Mouse (Mus musculus): ENCODE measurements around the gene Wwp2. TPM values are rescaled to one million over a fixed set of nuclear protein-coding genes. Genes with fewer than 3 reads are reported as not detected.

Gene Wwp2
- polyA plus RNA-seq, 1 experiment from 2014 or later, result 39.8 TPM

- H3K27me3 ChIP-seq (ENCODE audit: control insufficient read depth, insufficient read depth, low read length), result no peaks in the 10 kb centered on the region
- no peak for ATAC-seq (ENCODE audit: insufficient number of reproducible peaks, insufficient read depth, low FRiP score, low read depth)
- no peak overlapping the region for H3K9ac ChIP-seq (replicated peaks; ENCODE audit: low read depth, low read length)
- no peak overlapping the region for H3K27ac ChIP-seq (ENCODE audit: low read length)
- no peak overlapping the region for H3K4me3 ChIP-seq (ENCODE audit: low read depth, low read length)
- no peaks in the 10 kb centered on the region for H3K4me1 ChIP-seq (ENCODE audit: control insufficient read depth, insufficient read depth, low read length)
- H3K36me3 ChIP-seq (ENCODE audit: control insufficient read depth, insufficient read depth, low read length), result peaks cover 11% of the 10 kb centered on the region; the same call in 1 of the 2 replicates
- no peak overlapping the region for H3K4me2 ChIP-seq (replicated peaks; ENCODE audit: low read depth, low read length)
- H3K9me3 ChIP-seq (ENCODE audit: control insufficient read depth, low read depth, low read length), result no peaks in the 10 kb centered on the region
- WGBS, result 94% methylated on average over 11 of the region's 11 CpGs
These were observed 17.2 kb downstream of the Wwp2 start for GRCm38 (mm10) chr8:107453386-107453785.

DNA sequence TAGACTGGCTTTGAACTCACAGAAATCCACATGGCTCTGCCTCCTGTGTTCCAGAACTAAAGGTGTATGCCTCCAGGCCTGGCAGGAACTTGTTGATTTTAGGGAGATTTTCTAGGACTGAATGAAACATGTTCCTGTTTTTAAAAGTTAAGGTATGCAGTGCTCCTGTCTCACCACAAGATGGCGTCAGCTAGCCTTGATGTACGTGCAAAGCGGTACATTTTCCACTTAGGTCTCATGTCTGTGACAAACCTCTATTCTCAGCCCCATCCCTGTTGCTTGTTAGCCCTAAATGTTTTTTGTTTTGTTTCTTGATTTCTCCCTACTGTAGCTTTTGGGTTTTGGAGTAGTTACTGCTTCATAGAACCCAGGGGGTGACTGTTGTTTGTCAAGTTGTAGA is 19.1 kb downstream of the Wwp2 start:
- ATAC-seq (ENCODE audit: insufficient number of reproducible peaks, insufficient read depth, low FRiP score, low read depth), result no peak
- H3K36me3 ChIP-seq (ENCODE audit: control insufficient read depth, insufficient read depth, low read length), result peaks cover 11% of the 10 kb centered on the region; the same call in 1 of the 2 replicates
- H3K4me1 ChIP-seq (ENCODE audit: control insufficient read depth, insufficient read depth, low read length), result no peaks in the 10 kb centered on the region
- H3K9ac ChIP-seq (replicated peaks; ENCODE audit: low read depth, low read length), result no peak overlapping the region
- no peaks in the 10 kb centered on the region for H3K9me3 ChIP-seq (ENCODE audit: control insufficient read depth, low read depth, low read length)
- 17% methylated on average over 3 of the region's 3 CpGs for WGBS
- no peak overlapping the region for H3K4me3 ChIP-seq (ENCODE audit: low read depth, low read length)
- no peaks in the 10 kb centered on the region for H3K27me3 ChIP-seq (ENCODE audit: control insufficient read depth, insufficient read depth, low read length)
- H3K27ac ChIP-seq (ENCODE audit: low read length), result no peak overlapping the region
- H3K4me2 ChIP-seq (replicated peaks; ENCODE audit: low read depth, low read length), result no peak overlapping the region

DNA sequence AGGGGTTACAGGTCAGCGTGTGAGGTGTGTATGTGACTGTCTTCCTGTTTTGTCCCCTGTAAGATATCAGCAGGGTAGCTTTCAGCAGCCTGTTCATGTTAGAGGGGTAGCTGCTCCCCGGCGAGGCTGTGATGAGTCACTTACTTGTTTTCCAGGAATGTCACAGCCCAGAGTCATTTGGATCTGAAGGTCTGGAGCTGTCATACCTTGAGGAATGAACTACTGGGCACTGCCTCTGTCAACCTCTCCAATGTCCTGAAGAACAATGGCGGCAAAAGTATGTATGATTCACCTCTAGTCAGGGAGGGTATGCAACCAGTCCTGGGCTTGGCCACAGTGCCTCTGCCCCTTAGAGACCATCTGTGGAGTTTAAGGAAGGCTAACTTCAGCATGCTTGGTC is 21.6 kb downstream of the Wwp2 start:
- no peak for ATAC-seq (ENCODE audit: insufficient number of reproducible peaks, insufficient read depth, low FRiP score, low read depth)
- Histone ChIP-seq H3K4me3 (ENCODE audit: low read depth, low read length) (no peak overlapping the region), H3K27me3 (ENCODE audit: control insufficient read depth, insufficient read depth, low read length) (no peaks in the 10 kb centered on the region), H3K27ac (ENCODE audit: low read length) (no peak overlapping the region), H3K9ac (replicated peaks; ENCODE audit: low read depth, low read length) (no peak overlapping the region), H3K9me3 (ENCODE audit: control insufficient read depth, low read depth, low read length) (no peaks in the 10 kb centered on the region), H3K4me2 (replicated peaks; ENCODE audit: low read depth, low read length) (no peak overlapping the region), H3K4me1 (ENCODE audit: control insufficient read depth, insufficient read depth, low read length) (no peaks in the 10 kb centered on the region), H3K36me3 (ENCODE audit: control insufficient read depth, insufficient read depth, low read length) (peaks cover 11% of the 10 kb centered on the region; the same call in 1 of the 2 replicates)
- WGBS, result 78% methylated on average over 4 of the region's 4 CpGs

GRCm38 (mm10) chr8:107458281-107458680 is 22.1 kb downstream of the Wwp2 start:
- H3K4me2 ChIP-seq (replicated peaks; ENCODE audit: low read depth, low read length), result no peak overlapping the region
- no peak overlapping the region for H3K9ac ChIP-seq (replicated peaks; ENCODE audit: low read depth, low read length)
- no peak overlapping the region for H3K4me3 ChIP-seq (ENCODE audit: low read depth, low read length)
- ATAC-seq (ENCODE audit: insufficient number of reproducible peaks, insufficient read depth, low FRiP score, low read depth), result no peak
- no peak overlapping the region for H3K27ac ChIP-seq (ENCODE audit: low read length)
- H3K9me3 ChIP-seq (ENCODE audit: control insufficient read depth, low read depth, low read length), result no peaks in the 10 kb centered on the region
- H3K36me3 ChIP-seq (ENCODE audit: control insufficient read depth, insufficient read depth, low read length), result peaks cover 11% of the 10 kb centered on the region; the same call in 1 of the 2 replicates
- 89% methylated on average over 6 of the region's 6 CpGs for WGBS
- H3K4me1 ChIP-seq (ENCODE audit: control insufficient read depth, insufficient read depth, low read length), result no peaks in the 10 kb centered on the region
- H3K27me3 ChIP-seq (ENCODE audit: control insufficient read depth, insufficient read depth, low read length), result no peaks in the 10 kb centered on the region

DNA sequence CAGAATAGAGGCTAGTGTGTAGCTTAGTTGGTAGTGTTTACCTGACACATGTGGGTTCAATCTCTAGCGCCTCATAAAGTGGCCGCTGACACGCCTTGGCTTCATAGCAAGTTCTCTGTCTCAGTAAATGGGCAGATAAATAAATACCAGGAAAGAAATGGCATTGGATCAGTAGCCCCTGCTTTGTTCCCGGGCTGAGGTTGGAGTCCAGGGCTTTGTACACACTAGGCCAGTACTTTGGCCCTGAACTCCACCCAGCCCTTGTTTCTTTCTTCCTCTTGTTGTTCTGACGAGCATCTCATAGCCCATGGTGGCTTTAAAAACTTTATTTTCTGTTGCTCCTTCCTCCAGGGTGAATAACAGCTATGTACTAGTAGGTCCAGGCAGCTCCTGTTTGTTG is 26.3 kb downstream of the Wwp2 start:
- no peak for ATAC-seq (ENCODE audit: insufficient number of reproducible peaks, insufficient read depth, low FRiP score, low read depth)
- H3K36me3 ChIP-seq (ENCODE audit: control insufficient read depth, insufficient read depth, low read length), result peaks cover 5% of the 10 kb centered on the region; the same call in 1 of the 2 replicates
- no peaks in the 10 kb centered on the region for H3K27me3 ChIP-seq (ENCODE audit: control insufficient read depth, insufficient read depth, low read length)
- no peaks in the 10 kb centered on the region for H3K4me1 ChIP-seq (ENCODE audit: control insufficient read depth, insufficient read depth, low read length)
- H3K4me2 ChIP-seq (replicated peaks; ENCODE audit: low read depth, low read length), result no peak overlapping the region
- H3K4me3 ChIP-seq (ENCODE audit: low read depth, low read length), result no peak overlapping the region
- WGBS, result 87% methylated on average over 5 of the region's 5 CpGs
- no peak overlapping the region for H3K9ac ChIP-seq (replicated peaks; ENCODE audit: low read depth, low read length)
- no peak overlapping the region for H3K27ac ChIP-seq (ENCODE audit: low read length)
- no peaks in the 10 kb centered on the region for H3K9me3 ChIP-seq (ENCODE audit: control insufficient read depth, low read depth, low read length)

DNA sequence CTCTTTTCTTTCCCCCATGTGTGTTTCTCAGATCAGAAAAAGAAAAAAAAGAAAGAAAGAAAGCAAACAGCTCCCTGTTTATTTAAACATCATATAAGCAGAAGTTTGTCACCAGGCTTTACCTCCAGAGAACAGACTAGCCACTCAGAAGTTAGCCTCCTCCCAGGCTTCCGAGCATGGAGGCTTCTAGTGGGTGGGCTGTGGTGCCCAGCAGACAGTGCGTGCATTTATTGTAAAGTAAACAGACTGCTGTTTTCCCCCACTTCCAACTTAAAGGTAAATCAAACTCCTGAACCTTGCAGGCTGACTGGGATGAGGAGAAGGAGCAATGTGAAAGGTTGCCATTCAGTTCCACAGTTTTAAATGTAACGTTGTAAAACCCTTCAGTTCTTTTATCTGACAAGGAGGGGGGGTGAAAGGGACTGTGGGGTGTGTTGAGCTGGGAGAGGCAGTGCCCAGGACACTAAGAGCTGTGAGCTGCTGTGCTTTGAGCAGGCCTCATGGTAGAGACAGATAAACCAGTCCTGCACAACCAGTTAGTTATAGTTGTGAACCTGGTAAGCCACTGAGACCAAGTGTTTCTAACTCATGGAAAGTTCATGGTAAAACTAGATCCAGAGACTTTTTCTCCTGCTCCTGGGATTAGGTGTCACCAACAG is 29.3 kb downstream of the Wwp2 start:
- no peak for ATAC-seq (ENCODE audit: insufficient number of reproducible peaks, insufficient read depth, low FRiP score, low read depth)
- H3K9me3 ChIP-seq (ENCODE audit: control insufficient read depth, low read depth, low read length), result no peaks in the 10 kb centered on the region
- no peaks in the 10 kb centered on the region for H3K27me3 ChIP-seq (ENCODE audit: control insufficient read depth, insufficient read depth, low read length)
- no peak overlapping the region for H3K9ac ChIP-seq (replicated peaks; ENCODE audit: low read depth, low read length)
- 0 out of 2 replicates have a peak overlapping the region, but pooled peaks have one; percentile 27 for H3K27ac ChIP-seq (ENCODE audit: low read length)
- WGBS, result 24% methylated on average over 3 of the region's 3 CpGs
- peaks cover 9% of the 10 kb centered on the region; the same call in 1 of the 2 replicates for H3K4me1 ChIP-seq (ENCODE audit: control insufficient read depth, insufficient read depth, low read length)
- H3K36me3 ChIP-seq (ENCODE audit: control insufficient read depth, insufficient read depth, low read length), result no peaks in the 10 kb centered on the region
- H3K4me2 ChIP-seq (replicated peaks; ENCODE audit: low read depth, low read length), result no peak overlapping the region
- no peak overlapping the region for H3K4me3 ChIP-seq (ENCODE audit: low read depth, low read length)

DNA sequence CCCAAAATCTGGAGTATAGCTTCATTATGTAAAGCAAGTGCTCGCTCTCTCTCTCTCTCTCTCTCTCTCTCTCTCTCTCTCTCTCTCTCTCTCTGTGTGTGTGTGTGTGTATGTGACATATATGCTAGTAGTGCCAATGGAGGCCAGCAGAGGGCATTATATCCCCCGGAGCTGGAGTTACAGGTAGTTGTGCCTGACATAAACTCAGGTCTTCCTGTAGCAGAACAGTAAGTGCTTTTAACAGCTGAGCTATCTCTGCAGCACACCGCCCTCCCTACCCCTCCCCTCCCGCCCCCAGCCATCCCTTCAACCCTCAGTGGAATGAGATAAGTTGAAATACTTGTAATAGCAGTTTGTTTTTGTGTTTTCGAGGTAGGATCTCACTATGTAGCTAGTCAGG is 30.5 kb downstream of the Wwp2 start:
- H3K4me2 ChIP-seq (replicated peaks; ENCODE audit: low read depth, low read length), result no peak overlapping the region
- H3K27me3 ChIP-seq (ENCODE audit: control insufficient read depth, insufficient read depth, low read length), result no peaks in the 10 kb centered on the region
- no peaks in the 10 kb centered on the region for H3K9me3 ChIP-seq (ENCODE audit: control insufficient read depth, low read depth, low read length)
- 90% methylated on average over 5 of the region's 5 CpGs for WGBS
- ATAC-seq (ENCODE audit: insufficient number of reproducible peaks, insufficient read depth, low FRiP score, low read depth), result no peak
- peaks cover 9% of the 10 kb centered on the region; the same call in 1 of the 2 replicates for H3K4me1 ChIP-seq (ENCODE audit: control insufficient read depth, insufficient read depth, low read length)
- no peak overlapping the region for H3K4me3 ChIP-seq (ENCODE audit: low read depth, low read length)
- H3K36me3 ChIP-seq (ENCODE audit: control insufficient read depth, insufficient read depth, low read length), result no peaks in the 10 kb centered on the region
- no peak overlapping the region for H3K27ac ChIP-seq (ENCODE audit: low read length)
- H3K9ac ChIP-seq (replicated peaks; ENCODE audit: low read depth, low read length), result no peak overlapping the region

DNA sequence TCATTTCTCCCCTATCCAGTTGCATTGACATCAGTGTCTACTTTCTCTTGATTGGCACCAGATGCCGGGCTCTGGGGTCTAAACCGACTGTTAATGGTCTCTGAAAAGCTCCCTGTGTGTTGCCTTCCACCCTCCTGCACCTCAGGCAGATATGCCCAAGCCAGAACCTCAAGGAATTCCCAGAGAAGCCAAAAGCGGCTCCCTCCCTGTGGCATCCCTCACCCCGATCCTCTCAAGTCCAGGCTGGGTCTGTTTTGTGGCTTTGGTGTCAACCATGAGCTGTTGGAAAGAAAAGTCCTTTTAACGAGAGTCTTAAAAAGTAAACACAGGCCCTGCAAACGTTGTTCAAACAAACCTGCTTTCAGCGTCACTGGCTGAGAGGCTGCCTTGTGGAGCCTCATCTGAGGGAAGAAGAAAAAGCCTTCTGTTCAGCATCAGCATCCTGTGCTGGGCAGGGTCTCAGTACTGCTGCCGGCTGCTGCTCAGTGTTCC is 32.7 kb downstream of the Wwp2 start:
- H3K4me2 ChIP-seq (replicated peaks; ENCODE audit: low read depth, low read length), result no peak overlapping the region
- peaks cover 9% of the 10 kb centered on the region; the same call in 1 of the 2 replicates for H3K4me1 ChIP-seq (ENCODE audit: control insufficient read depth, insufficient read depth, low read length)
- no peaks in the 10 kb centered on the region for H3K27me3 ChIP-seq (ENCODE audit: control insufficient read depth, insufficient read depth, low read length)
- no peaks in the 10 kb centered on the region for H3K9me3 ChIP-seq (ENCODE audit: control insufficient read depth, low read depth, low read length)
- peak overlapping the region; percentile 56 for H3K27ac ChIP-seq (ENCODE audit: low read length)
- 24% methylated on average over 8 of the region's 8 CpGs for WGBS
- no peak overlapping the region for H3K9ac ChIP-seq (replicated peaks; ENCODE audit: low read depth, low read length)
- H3K4me3 ChIP-seq (ENCODE audit: low read depth, low read length), result no peak overlapping the region
- peak; percentile 43; the same call in 1 of the 2 replicates for ATAC-seq (ENCODE audit: insufficient number of reproducible peaks, insufficient read depth, low FRiP score, low read depth)
- no peaks in the 10 kb centered on the region for H3K36me3 ChIP-seq (ENCODE audit: control insufficient read depth, insufficient read depth, low read length)

Data from stomach, embryonic 14.5 days (tissue).